Mouse (Mus musculus) liver, embryonic 12.5 days (tissue): ENCODE results near the gene F7. TPM values are rescaled to one million over a fixed set of nuclear protein-coding genes. Genes with fewer than 3 reads are reported as not detected.

Experiments
- ATAC-seq: fragments of 200-750 bp; cut with Nextera tagmentation; 2 replicates; pipeline ENCODE4 v1.8.0; 2017; ENCODE audit warnings: moderate number of reproducible peaks, mild to moderate bottlenecking, moderate library complexity
- H3K27ac ChIP-seq: fragments of 300-500 bp; sonication (generic); 2 replicates; pipeline ENCODE4 v1.5.1; 2016; ENCODE audit warnings: mild to moderate bottlenecking
- H3K27me3 ChIP-seq: fragments of 300-500 bp; sonication (generic); replicated peaks from 2 replicates; pipeline ENCODE4 v1.6.1; 2016; ENCODE audit warnings: mild to moderate bottlenecking, moderate library complexity
- H3K36me3 ChIP-seq: fragments of 300-500 bp; sonication (generic); 2 replicates; pipeline ENCODE4 v1.6.1; 2016; ENCODE audit warnings: mild to moderate bottlenecking, moderate library complexity
- H3K4me1 ChIP-seq: fragments of 300-500 bp; sonication (generic); 2 replicates; pipeline ENCODE4 v1.6.1; 2016
- H3K4me2 ChIP-seq: fragments of 300-500 bp; sonication (generic); 2 replicates; pipeline ENCODE4 v1.6.1; 2016; ENCODE audit warnings: mild to moderate bottlenecking, moderate library complexity
- H3K4me3 ChIP-seq: fragments of 300-500 bp; sonication (generic); 2 replicates; pipeline ENCODE4 v1.5.1; 2016; ENCODE audit warnings: mild to moderate bottlenecking, moderate library complexity
- H3K9ac ChIP-seq: fragments of 300-500 bp; sonication (generic); 2 replicates; pipeline ENCODE4 v1.6.1; 2016; ENCODE audit warnings: mild to moderate bottlenecking, moderate library complexity
- H3K9me3 ChIP-seq: fragments of 300-500 bp; sonication (generic); replicated peaks from 2 replicates; pipeline ENCODE4 v1.6.1; 2016; ENCODE audit warnings: mild to moderate bottlenecking, moderate library complexity
- WGBS: fragments of 180-500 bp; shearing (Covaris S2); methylation state at CpG from one replicate; pipeline ENCODE4 v1.1.7; 2016; ENCODE audit not compliant: insufficient replicate concordance; 5-methylcytosine and 5-hydroxymethylcytosine counted together
- polyA plus RNA-seq: library from polyadenylated mRNA; unstranded; fragments of >200 nt; fragmentation: Nextera tagmentation; extraction: Ambion mirVana; gene quantifications from 2 replicates; pipeline ENCODE4 v1.2.1, GENCODE M21; 2016

The F7 gene
- polyA plus RNA-seq, 1 experiment from 2014 or later, result 5.2 TPM

GRCm38 (mm10) chr8:12991411-12991810 lies 34.4 kb upstream of the F7 start:
- Histone ChIP-seq H3K27ac (no peak overlapping the region), H3K9ac (no peak overlapping the region), H3K27me3 (0 out of 2 replicates have a peak, but pooled peaks cover 3% of the 10 kb centered on the region), H3K4me2 (no peak overlapping the region), H3K4me1 (no peaks in the 10 kb centered on the region), H3K9me3 (no peaks in the 10 kb centered on the region), H3K4me3 (no peak overlapping the region), H3K36me3 (no peaks in the 10 kb centered on the region)
- 75% methylated on average over 10 of the region's 10 CpGs for WGBS
- ATAC-seq, result no peak

- Histone ChIP-seq H3K9ac (no peak overlapping the region), H3K27ac (no peak overlapping the region), H3K4me3 (no peak overlapping the region), H3K4me1 (no peaks in the 10 kb centered on the region), H3K36me3 (no peaks in the 10 kb centered on the region), H3K27me3 (no peaks in the 10 kb centered on the region), H3K4me2 (no peak overlapping the region), H3K9me3 (no peaks in the 10 kb centered on the region)
- ATAC-seq, result no peak
- WGBS, result 49% methylated on average over 5 of the region's 5 CpGs
Observed at GRCm38 (mm10) chr8:12994468-12994867, 31.4 kb upstream of the F7 start.

GRCm38 (mm10) chr8:12995481-12995880 lies 30.4 kb upstream of the F7 start:
- H3K4me1 ChIP-seq, result no peaks in the 10 kb centered on the region
- H3K9ac ChIP-seq, result no peak overlapping the region
- no peak overlapping the region for H3K4me2 ChIP-seq
- H3K36me3 ChIP-seq, result no peaks in the 10 kb centered on the region
- H3K27ac ChIP-seq, result no peak overlapping the region
- H3K27me3 ChIP-seq, result no peaks in the 10 kb centered on the region
- WGBS, result 54% methylated on average over 5 of the region's 5 CpGs
- no peak overlapping the region for H3K4me3 ChIP-seq
- no peak for ATAC-seq
- H3K9me3 ChIP-seq, result no peaks in the 10 kb centered on the region

- ATAC-seq, result no peak
- WGBS, result 58% methylated on average over 8 of the region's 8 CpGs
- Histone ChIP-seq H3K27ac (no peak overlapping the region), H3K4me2 (no peak overlapping the region), H3K9ac (no peak overlapping the region), H3K36me3 (no peaks in the 10 kb centered on the region), H3K27me3 (no peaks in the 10 kb centered on the region), H3K9me3 (no peaks in the 10 kb centered on the region), H3K4me1 (no peaks in the 10 kb centered on the region), H3K4me3 (no peak overlapping the region)
Observed at GRCm38 (mm10) chr8:12996831-12997275, 29.0 kb upstream of the F7 start.

GRCm38 (mm10) chr8:12998331-12998730 lies 27.5 kb upstream of the F7 start:
- H3K9me3 ChIP-seq, result no peaks in the 10 kb centered on the region
- H3K27me3 ChIP-seq, result no peaks in the 10 kb centered on the region
- ATAC-seq, result no peak
- H3K4me1 ChIP-seq, result no peaks in the 10 kb centered on the region
- no peak overlapping the region for H3K4me3 ChIP-seq
- H3K9ac ChIP-seq, result no peak overlapping the region
- 65% methylated on average over 8 of the region's 8 CpGs for WGBS
- H3K4me2 ChIP-seq, result no peak overlapping the region
- H3K36me3 ChIP-seq, result no peaks in the 10 kb centered on the region
- H3K27ac ChIP-seq, result no peak overlapping the region

- Histone ChIP-seq H3K36me3 (no peaks in the 10 kb centered on the region), H3K27ac (no peak overlapping the region), H3K4me3 (no peak overlapping the region), H3K4me2 (no peak overlapping the region), H3K27me3 (no peaks in the 10 kb centered on the region), H3K9me3 (no peaks in the 10 kb centered on the region), H3K4me1 (no peaks in the 10 kb centered on the region), H3K9ac (no peak overlapping the region)
- no peak for ATAC-seq
- WGBS, result 50% methylated on average over 9 of the region's 9 CpGs
Observed at GRCm38 (mm10) chr8:12999793-13000192, 26.0 kb upstream of the F7 start.

- ATAC-seq, result no peak
- 56% methylated on average over 4 of the region's 4 CpGs for WGBS
Observed at GRCm38 (mm10) chr8:13007458-13007857, 18.4 kb upstream of the F7 start.

GRCm38 (mm10) chr8:13010313-13010712 lies 15.5 kb upstream of the F7 start:
- Histone ChIP-seq H3K4me3 (no peak overlapping the region), H3K36me3 (no peaks in the 10 kb centered on the region), H3K9ac (no peak overlapping the region), H3K27me3 (no peaks in the 10 kb centered on the region), H3K27ac (no peak overlapping the region), H3K9me3 (no peaks in the 10 kb centered on the region), H3K4me2 (no peak overlapping the region), H3K4me1 (no peaks in the 10 kb centered on the region)
- 0 out of 2 replicates have a peak, but pooled peaks have one; percentile 40 for ATAC-seq
- WGBS, result 33% methylated on average over 4 of the region's 4 CpGs

More at GRCm38 (mm10) chr8:13007458-13007857, 18.4 kb upstream of the F7 start:
- Histone ChIP-seq H3K27me3 (no peaks in the 10 kb centered on the region), H3K9me3 (no peaks in the 10 kb centered on the region), H3K4me2 (no peak overlapping the region), H3K4me3 (no peak overlapping the region), H3K9ac (no peak overlapping the region), H3K27ac (no peak overlapping the region), H3K4me1 (no peaks in the 10 kb centered on the region; the same call in 1 of the 2 replicates), H3K36me3 (no peaks in the 10 kb centered on the region)

- Histone ChIP-seq H3K4me3 (no peak overlapping the region), H3K4me1 (no peaks in the 10 kb centered on the region), H3K4me2 (no peak overlapping the region), H3K27me3 (no peaks in the 10 kb centered on the region), H3K9ac (no peak overlapping the region), H3K9me3 (no peaks in the 10 kb centered on the region), H3K36me3 (no peaks in the 10 kb centered on the region), H3K27ac (no peak overlapping the region)
- ATAC-seq, result no peak
- 50% methylated on average over 4 of the region's 4 CpGs for WGBS
Observed at GRCm38 (mm10) chr8:13019560-13019959, 6.3 kb upstream of the F7 start.

- H3K36me3 ChIP-seq, result no peaks in the 10 kb centered on the region
- no peak for ATAC-seq
- no peak overlapping the region for H3K9ac ChIP-seq
- no peak overlapping the region for H3K4me2 ChIP-seq
- no peak overlapping the region for H3K4me3 ChIP-seq
- WGBS, result 76% methylated on average over 8 of the region's 8 CpGs
- H3K27ac ChIP-seq, result no peak overlapping the region
- H3K27me3 ChIP-seq, result no peaks in the 10 kb centered on the region
- no peaks in the 10 kb centered on the region for H3K9me3 ChIP-seq
- H3K4me1 ChIP-seq, result no peaks in the 10 kb centered on the region
Observed at GRCm38 (mm10) chr8:13021830-13022229, 4.0 kb upstream of the F7 start.

GRCm38 (mm10) chr8:13027615-13028014 lies 1.8 kb downstream of the F7 start:
- Histone ChIP-seq H3K9ac (no peak overlapping the region), H3K9me3 (no peaks in the 10 kb centered on the region), H3K36me3 (no peaks in the 10 kb centered on the region), H3K4me1 (no peaks in the 10 kb centered on the region), H3K27ac (no peak overlapping the region), H3K27me3 (no peaks in the 10 kb centered on the region), H3K4me3 (no peak overlapping the region), H3K4me2 (no peak overlapping the region)
- 63% methylated on average over 5 of the region's 5 CpGs for WGBS
- ATAC-seq, result no peak

- H3K4me2 ChIP-seq, result no peak overlapping the region
- no peak overlapping the region for H3K9ac ChIP-seq
- H3K4me3 ChIP-seq, result no peak overlapping the region
- H3K27ac ChIP-seq, result no peak overlapping the region
- no peaks in the 10 kb centered on the region for H3K27me3 ChIP-seq
- H3K4me1 ChIP-seq, result no peaks in the 10 kb centered on the region
- no peaks in the 10 kb centered on the region for H3K9me3 ChIP-seq
- H3K36me3 ChIP-seq, result no peaks in the 10 kb centered on the region
- no peak for ATAC-seq
- WGBS, result 40% methylated on average over 5 of the region's 5 CpGs
Observed at GRCm38 (mm10) chr8:13028482-13028881, 2.6 kb downstream of the F7 start.

- no peak for ATAC-seq
- 66% methylated on average over 10 of the region's 10 CpGs for WGBS
Observed at GRCm38 (mm10) chr8:13036346-13036812, 10.5 kb downstream of the F7 start.

More at GRCm38 (mm10) chr8:13036346-13036812, 10.5 kb downstream of the F7 start:
- Histone ChIP-seq H3K27me3 (no peaks in the 10 kb centered on the region), H3K4me2 (no peak overlapping the region), H3K4me1 (peaks cover 34% of the 10 kb centered on the region), H3K27ac (peak overlapping the region; percentile 10; the same call in 1 of the 2 replicates), H3K4me3 (no peak overlapping the region), H3K9me3 (no peaks in the 10 kb centered on the region), H3K36me3 (peaks cover 2% of the 10 kb centered on the region; the same call in 1 of the 2 replicates), H3K9ac (no peak overlapping the region)
